Mouse (Mus musculus) stomach, postnatal 0 days (tissue): Measurements from ENCODE around the gene Tsc22d4. TPM values are rescaled to one million over a fixed set of nuclear protein-coding genes. Genes with fewer than 3 reads are reported as not detected.

ENCODE experiments used
- ATAC-seq: fragments of 200-750 bp; cut with Nextera tagmentation; 2 replicates; pipeline ENCODE4 v1.8.0; 2017; ENCODE audit not compliant: low FRiP score, low TSS enrichment
- DNase-seq: peaks from one replicate; pipeline ENCODE4 v3.0.0-alpha.2; 2016; ENCODE audit warnings: low spot score
- H3K27ac ChIP-seq: fragments of 300-500 bp; sonication (generic); replicated peaks from 2 replicates; pipeline ENCODE4 v1.5.1; 2014; ENCODE audit warnings: mild to moderate bottlenecking, control low read depth
- H3K27me3 ChIP-seq: fragments of 300-500 bp; sonication (generic); 2 replicates; pipeline ENCODE4 v1.6.1; 2014; ENCODE audit warnings: low read length; ENCODE audit not compliant: control insufficient read depth, insufficient read depth
- H3K36me3 ChIP-seq: fragments of 300-500 bp; sonication (generic); 2 replicates; pipeline ENCODE4 v1.6.1; 2014; ENCODE audit warnings: low read length, mixed read lengths; ENCODE audit not compliant: control insufficient read depth, insufficient read depth
- H3K4me1 ChIP-seq: fragments of 300-500 bp; sonication (generic); replicated peaks from 2 replicates; pipeline ENCODE4 v1.6.1; 2014; ENCODE audit warnings: antibody characterized with exemption; ENCODE audit not compliant: control insufficient read depth, insufficient read depth
- H3K4me2 ChIP-seq: fragments of 300-500 bp; sonication (generic); replicated peaks from 2 replicates; pipeline ENCODE4 v1.6.1; 2014; ENCODE audit warnings: low read depth, mild to moderate bottlenecking, control low read depth, moderate library complexity
- H3K4me3 ChIP-seq: fragments of 300-500 bp; sonication (generic); 2 replicates; pipeline ENCODE4 v1.5.1; 2014; ENCODE audit warnings: low read depth, low read length, control low read depth
- H3K9ac ChIP-seq: fragments of 300-500 bp; sonication (generic); 2 replicates; pipeline ENCODE4 v1.6.1; 2014; ENCODE audit warnings: mild to moderate bottlenecking, low read length, control low read depth, mixed read lengths
- H3K9me3 ChIP-seq: fragments of 300-500 bp; sonication (generic); 2 replicates; pipeline ENCODE4 v1.6.1; 2016; ENCODE audit warnings: low read length; ENCODE audit not compliant: control insufficient read depth
- CTCF ChIP-seq: IDR thresholded peaks from 2 replicates; pipeline ENCODE4 v1.5.1; 2016; ENCODE audit warnings: antibody characterized with exemption, low read depth, mild to moderate bottlenecking, moderate library complexity
- EP300 ChIP-seq: optimal IDR thresholded peaks from 2 replicates; pipeline ENCODE3; 2016; ENCODE audit warnings: antibody characterized with exemption
- WGBS: fragments of 180-500 bp; shearing (Covaris S2); extraction: QIAGEN DNeasy Blood & Tissue Kit; methylation state at CpG from one replicate; pipeline ENCODE4 v1.1.7; 2014; 5-methylcytosine and 5-hydroxymethylcytosine counted together
- polyA plus RNA-seq: library from polyadenylated mRNA; unstranded; fragments of >200 nt; fragmentation: Nextera tagmentation; extraction: Ambion mirVana; gene quantifications from 2 replicates; pipeline ENCODE4 v1.2.1, GENCODE M21; 2015

The Tsc22d4 gene
- polyA plus RNA-seq, 1 experiment from 2014 or later = 100 TPM

GRCm38 (mm10) chr5:137739471-137739870 lies 6.1 kb upstream of the Tsc22d4 start:
- H3K4me3 ChIP-seq = no peak overlapping the region
- H3K4me2 ChIP-seq = peak overlapping the region; percentile 81; the same call in 1 of the 2 replicates
- 0 out of 2 replicates have a peak overlapping the region, but pooled peaks have one; percentile 35 for H3K27ac ChIP-seq
- no peaks in the 10 kb centered on the region for H3K36me3 ChIP-seq
- peaks cover 2% of the 10 kb centered on the region; the same call in 1 of the 2 replicates for H3K4me1 ChIP-seq
- DNase-seq (no peak), ATAC-seq (no peak)
- no peak for TF ChIP-seq EP300
- no peak for TF ChIP-seq CTCF
- no peaks in the 10 kb centered on the region for H3K27me3 ChIP-seq
- 0 out of 2 replicates have a peak overlapping the region, but pooled peaks have one; percentile 18 for H3K9ac ChIP-seq
- WGBS = 55% methylated on average over 9 of the region's 9 CpGs
- H3K9me3 ChIP-seq = no peaks in the 10 kb centered on the region

- ATAC-seq (no peak), DNase-seq (no peak)
- Histone ChIP-seq H3K36me3 (no peaks in the 10 kb centered on the region), H3K4me3 (peak overlapping the region; percentile 61), H3K9ac (peak overlapping the region; percentile 65), H3K4me2 (peak overlapping the region; percentile 81), H3K4me1 (peaks cover 2% of the 10 kb centered on the region; the same call in 1 of the 2 replicates), H3K9me3 (no peaks in the 10 kb centered on the region), H3K27ac (peak overlapping the region; percentile 78), H3K27me3 (no peaks in the 10 kb centered on the region)
- WGBS = 11% methylated on average over 11 of the region's 11 CpGs
- TF ChIP-seq EP300 (no peak), CTCF (no peak)
Measured at GRCm38 (mm10) chr5:137740506-137740905, 5.0 kb upstream of the Tsc22d4 start.

- H3K4me2 ChIP-seq = peak within 1 kb of the TSS; percentile 81
- peak; percentile 79 for ATAC-seq
- peak; percentile 91 for DNase-seq
- no peaks in the 10 kb centered on the region for H3K27me3 ChIP-seq
- TF ChIP-seq EP300 (no peak), CTCF (peak; percentile 81)
- WGBS = under 1% methylated on average over 58 of the region's 71 CpGs
- H3K9ac ChIP-seq = peak within 1 kb of the TSS; percentile 65
- H3K4me3 ChIP-seq = peak within 1 kb of the TSS; percentile 61
- H3K4me1 ChIP-seq = peaks cover 2% of the 10 kb centered on the region; the same call in 1 of the 2 replicates
- no peaks in the 10 kb centered on the region for H3K9me3 ChIP-seq
- peak within 1 kb of the TSS; percentile 78 for H3K27ac ChIP-seq
- no peaks in the 10 kb centered on the region for H3K36me3 ChIP-seq
Measured at GRCm38 (mm10) chr5:137741023-137741931, 4.3 kb upstream of the Tsc22d4 start, which contains the start of gene Nyap1. Gene Nyap1, minus strand, starts transcription at chr5:137741607.

- TF ChIP-seq EP300 (no peak), CTCF (no peak)
- no peaks in the 10 kb centered on the region for H3K9me3 ChIP-seq
- H3K36me3 ChIP-seq = no peaks in the 10 kb centered on the region
- peak overlapping the region; percentile 61 for H3K4me3 ChIP-seq
- no peak overlapping the region for H3K9ac ChIP-seq
- peaks cover 2% of the 10 kb centered on the region; the same call in 1 of the 2 replicates for H3K4me1 ChIP-seq
- H3K27me3 ChIP-seq = no peaks in the 10 kb centered on the region
- no peak for ATAC-seq
- no peak overlapping the region for H3K27ac ChIP-seq
- WGBS = 61% methylated on average over 10 of the region's 10 CpGs
- no peak for DNase-seq
- peak overlapping the region; percentile 81; the same call in 1 of the 2 replicates for H3K4me2 ChIP-seq
Measured at GRCm38 (mm10) chr5:137742048-137742447, 3.5 kb upstream of the Tsc22d4 start.

- no peaks in the 10 kb centered on the region for H3K27me3 ChIP-seq
- ATAC-seq = no peak
- H3K4me1 ChIP-seq = peaks cover 2% of the 10 kb centered on the region; the same call in 1 of the 2 replicates
- no peak for DNase-seq
- TF ChIP-seq CTCF (no peak), EP300 (no peak)
- no peaks in the 10 kb centered on the region for H3K9me3 ChIP-seq
- H3K27ac ChIP-seq = no peak overlapping the region
- no peak overlapping the region for H3K4me3 ChIP-seq
- no peaks in the 10 kb centered on the region for H3K36me3 ChIP-seq
- H3K4me2 ChIP-seq = no peak overlapping the region
- WGBS = 98% methylated on average over 6 of the region's 6 CpGs
- no peak overlapping the region for H3K9ac ChIP-seq
Measured at GRCm38 (mm10) chr5:137742836-137743235, 2.7 kb upstream of the Tsc22d4 start.

GRCm38 (mm10) chr5:137744197-137744596 lies 1.3 kb upstream of the Tsc22d4 start:
- TF ChIP-seq CTCF = no peak
- no peak for TF ChIP-seq EP300
- ATAC-seq (no peak), DNase-seq (no peak)
- Histone ChIP-seq H3K36me3 (no peaks in the 10 kb centered on the region), H3K27ac (no peak overlapping the region), H3K27me3 (no peaks in the 10 kb centered on the region), H3K4me3 (no peak overlapping the region), H3K4me1 (peaks cover 2% of the 10 kb centered on the region; the same call in 1 of the 2 replicates), H3K4me2 (no peak overlapping the region), H3K9me3 (no peaks in the 10 kb centered on the region), H3K9ac (no peak overlapping the region)
- 92% methylated on average over 6 of the region's 7 CpGs for WGBS
